Mouse (Mus musculus) MEL (cell line): ENCODE data around the gene Zfc3h1.

Source experiments
- BHLHE40 ChIP-seq: IDR thresholded peaks from 2 replicates; pipeline ENCODE4 v1.6.1; 2012; ENCODE audit warnings: low read depth, mild to moderate bottlenecking, inconsistent platforms, low read length, improper control_type of control experiment, borderline replicate concordance
- CTCF ChIP-seq, 3 experiments: IDR thresholded peaks in 2 of 3; conservative IDR thresholded peaks in 1 of 3; 2 replicates each; pipeline ENCODE4 v1.5.1; 2011 to 2012; ENCODE audit warnings: low read length in 3 of 3, low read depth in 2 of 3, mild to moderate bottlenecking in 2 of 3, improper control_type of control experiment in 1 of 3, inconsistent platforms in 1 of 3, mixed read lengths in 1 of 3, moderate library complexity in 1 of 3; ENCODE audit not compliant: control insufficient read depth in 1 of 3, insufficient read depth in 1 of 3, poor library complexity in 1 of 3, severe bottlenecking in 1 of 3
- EP300 ChIP-seq, 2 experiments: IDR thresholded peaks; 2 replicates each; pipeline ENCODE4 v1.6.1; 2011; ENCODE audit warnings: improper control_type of control experiment in 2 of 2, low read length in 2 of 2, low read depth in 1 of 2, mild to moderate bottlenecking in 1 of 2
- MEF2A ChIP-seq: IDR thresholded peaks from 2 replicates; pipeline ENCODE4 v1.6.1; 2014; ENCODE audit warnings: low read depth, mild to moderate bottlenecking, inconsistent platforms, low read length, improper control_type of control experiment; ENCODE audit not compliant: poor library complexity, insufficient replicate concordance, severe bottlenecking; ENCODE audit errors: extremely low read depth
- POLR2AphosphoS5 ChIP-seq: IDR thresholded peaks from 2 replicates; pipeline ENCODE4 v1.6.1; 2012; ENCODE audit warnings: low read depth, borderline replicate concordance, mild to moderate bottlenecking, inconsistent platforms, low read length, moderate library complexity, mixed read lengths
- SMC3 ChIP-seq: IDR thresholded peaks from 2 replicates; pipeline ENCODE4 v1.6.1; 2011; ENCODE audit warnings: low read depth, low read length, improper control_type of control experiment
- TAL1 ChIP-seq: IDR thresholded peaks from 2 replicates; pipeline ENCODE4 v1.6.1; 2012; ENCODE audit warnings: mild to moderate bottlenecking, inconsistent platforms, low read length, moderate library complexity, mixed read lengths
- TCF12 ChIP-seq: IDR thresholded peaks from 2 replicates; pipeline ENCODE4 v1.6.1; 2014; ENCODE audit warnings: low read depth, mild to moderate bottlenecking, inconsistent platforms, low read length, improper control_type of control experiment, moderate library complexity
- USF2 ChIP-seq, 2 experiments: IDR thresholded peaks; 2 replicates each; pipeline ENCODE4 v1.6.1; 2011 to 2012; ENCODE audit warnings: improper control_type of control experiment in 2 of 2, low read length in 2 of 2, borderline replicate concordance in 1 of 2, inconsistent platforms in 1 of 2, low read depth in 1 of 2, mild to moderate bottlenecking in 1 of 2; ENCODE audit not compliant: insufficient read depth in 1 of 2

- TF ChIP-seq TAL1 (no peak), BHLHE40 (no peak), USF2 (IDR thresholded peaks at IDR 0.05; ENCODE audit: borderline replicate concordance in 1 of 2, insufficient read depth in 1 of 2, low read depth in 1 of 2, low read length in 2 of 2) (no peak), MEF2A (no peak), TCF12 (no peak), POLR2AphosphoS5 (no peak), CTCF (IDR thresholded peaks at IDR 0.05 in 2 of 3, conservative IDR thresholded peaks at IDR 0.05 in 1 of 3; ENCODE audit: control insufficient read depth in 1 of 3, insufficient read depth in 1 of 3, low read depth in 2 of 3, low read length in 3 of 3, poor library complexity in 1 of 3, severe bottlenecking in 1 of 3) (no peak), EP300 (IDR thresholded peaks at IDR 0.05; ENCODE audit: low read depth in 1 of 2, low read length in 2 of 2) (no peak), SMC3 (no peak)
Measured at GRCm38 (mm10) chr10:115476506-115476905, 91.7 kb downstream of the Zfc3h1 start.
